Mouse (Mus musculus) liver, adult 2 months (tissue): Measurements from ENCODE around the gene Bmp2k. TPM values are rescaled to one million over a fixed set of nuclear protein-coding genes. Genes with fewer than 3 reads are reported as not detected.

ENCODE experiments used
- DNase-seq: peaks from one replicate; pipeline ENCODE4 v3.0.0-alpha.2; 2011; ENCODE audit warnings: low read depth, low spot score; ENCODE audit errors: extremely low read depth
- H3K27ac ChIP-seq: fragments of 200-500 bp; replicated peaks from 2 replicates; pipeline ENCODE4 v1.5.1; 2012; ENCODE audit warnings: low read depth, mild to moderate bottlenecking, control low read depth, inconsistent platforms, low read length; ENCODE audit not compliant: insufficient read depth
- H3K27me3 ChIP-seq: fragments of 200-500 bp; 2 replicates; pipeline ENCODE4 v1.6.1; 2012; ENCODE audit warnings: mild to moderate bottlenecking, moderate library complexity, low read length, inconsistent platforms; ENCODE audit not compliant: control insufficient read depth, insufficient read depth
- H3K36me3 ChIP-seq: fragments of 200-500 bp; 2 replicates; pipeline ENCODE4 v1.6.1; 2012; ENCODE audit warnings: low read length, inconsistent platforms; ENCODE audit not compliant: control insufficient read depth, insufficient read depth
- H3K4me1 ChIP-seq: fragments of 200-500 bp; 2 replicates; pipeline ENCODE4 v1.6.1; 2011; ENCODE audit warnings: low read length; ENCODE audit not compliant: control insufficient read depth, insufficient read depth
- H3K4me3 ChIP-seq: fragments of 200-500 bp; 2 replicates; pipeline ENCODE4 v1.5.1; 2011; ENCODE audit warnings: low read depth, mild to moderate bottlenecking, control low read depth, low read length, moderate library complexity; ENCODE audit not compliant: insufficient read depth
- H3K79me2 ChIP-seq: fragments of 200-500 bp; 2 replicates; pipeline ENCODE4 v1.6.1; 2012; ENCODE audit warnings: inconsistent platforms, mild to moderate bottlenecking, low read length, moderate library complexity; ENCODE audit not compliant: control insufficient read depth, insufficient read depth
- H3K9ac ChIP-seq: fragments of 200-500 bp; 2 replicates; pipeline ENCODE4 v1.6.1; 2012; ENCODE audit warnings: low read depth, mild to moderate bottlenecking, control low read depth, inconsistent platforms, low read length
- CTCF ChIP-seq: fragments of 200-500 bp; IDR thresholded peaks from 2 replicates; pipeline ENCODE4 v1.5.1; 2011; ENCODE audit warnings: low read depth, low read length, control low read depth
- POLR2A ChIP-seq: fragments of 200-500 bp; IDR thresholded peaks from 2 replicates; pipeline ENCODE4 v1.6.1; 2011; ENCODE audit warnings: low read length, control low read depth; ENCODE audit not compliant: insufficient read depth; ENCODE audit errors: extremely low read depth
- WGBS: fragments of 180-500 bp; shearing (Covaris S2); methylation state at CpG from one replicate; pipeline ENCODE4 v1.1.7; 2018; 5-methylcytosine and 5-hydroxymethylcytosine counted together
- polyA plus RNA-seq: library from polyadenylated mRNA; depleted of rRNA; stranded (reverse); fragments of >200 nt; gene quantifications from 2 replicates; pipeline ENCODE4 v1.2.3, GENCODE M21; 2012; rRNA removed
- total RNA-seq: library from RNA; depleted of rRNA; stranded (reverse); fragments of >200 nt; gene quantifications from 2 replicates; pipeline ENCODE4 v1.2.3, GENCODE M21; 2014; rRNA removed

Bmp2k gene
- total and polyA plus RNA-seq, 2 experiments = 2.9 to 7.1 TPM

DNA sequence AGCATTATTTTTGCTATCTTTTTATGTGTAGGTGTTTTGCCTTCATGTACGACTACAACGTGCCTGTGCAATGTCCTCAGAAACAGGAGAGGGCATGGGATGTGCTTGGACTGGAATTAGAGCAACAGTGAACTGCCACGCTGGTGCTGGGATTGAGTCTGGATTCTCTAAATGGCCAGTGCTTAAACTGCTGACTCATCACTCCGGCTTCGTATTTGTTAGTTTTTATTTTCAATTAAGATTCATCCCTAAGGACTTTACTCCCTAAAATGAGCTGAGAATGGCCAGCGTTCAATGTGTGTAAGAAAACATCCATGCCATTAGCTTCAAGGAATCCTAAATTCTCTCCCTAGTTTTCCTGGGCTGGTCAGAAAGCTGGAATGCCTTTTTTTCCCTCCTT lies 129.8 kb downstream of the Bmp2k start:
- 82% methylated on average over 6 of the region's 6 CpGs for WGBS
- no peak for DNase-seq
- H3K79me2 ChIP-seq = no peaks in the 10 kb centered on the region
- H3K4me3 ChIP-seq = no peak overlapping the region
- no peaks in the 10 kb centered on the region for H3K4me1 ChIP-seq
- H3K36me3 ChIP-seq = no peaks in the 10 kb centered on the region
- no peak overlapping the region for H3K9ac ChIP-seq
- no peaks in the 10 kb centered on the region for H3K27me3 ChIP-seq
- no peak for TF ChIP-seq CTCF
- no peak for TF ChIP-seq POLR2A
- H3K27ac ChIP-seq = no peak overlapping the region

DNA sequence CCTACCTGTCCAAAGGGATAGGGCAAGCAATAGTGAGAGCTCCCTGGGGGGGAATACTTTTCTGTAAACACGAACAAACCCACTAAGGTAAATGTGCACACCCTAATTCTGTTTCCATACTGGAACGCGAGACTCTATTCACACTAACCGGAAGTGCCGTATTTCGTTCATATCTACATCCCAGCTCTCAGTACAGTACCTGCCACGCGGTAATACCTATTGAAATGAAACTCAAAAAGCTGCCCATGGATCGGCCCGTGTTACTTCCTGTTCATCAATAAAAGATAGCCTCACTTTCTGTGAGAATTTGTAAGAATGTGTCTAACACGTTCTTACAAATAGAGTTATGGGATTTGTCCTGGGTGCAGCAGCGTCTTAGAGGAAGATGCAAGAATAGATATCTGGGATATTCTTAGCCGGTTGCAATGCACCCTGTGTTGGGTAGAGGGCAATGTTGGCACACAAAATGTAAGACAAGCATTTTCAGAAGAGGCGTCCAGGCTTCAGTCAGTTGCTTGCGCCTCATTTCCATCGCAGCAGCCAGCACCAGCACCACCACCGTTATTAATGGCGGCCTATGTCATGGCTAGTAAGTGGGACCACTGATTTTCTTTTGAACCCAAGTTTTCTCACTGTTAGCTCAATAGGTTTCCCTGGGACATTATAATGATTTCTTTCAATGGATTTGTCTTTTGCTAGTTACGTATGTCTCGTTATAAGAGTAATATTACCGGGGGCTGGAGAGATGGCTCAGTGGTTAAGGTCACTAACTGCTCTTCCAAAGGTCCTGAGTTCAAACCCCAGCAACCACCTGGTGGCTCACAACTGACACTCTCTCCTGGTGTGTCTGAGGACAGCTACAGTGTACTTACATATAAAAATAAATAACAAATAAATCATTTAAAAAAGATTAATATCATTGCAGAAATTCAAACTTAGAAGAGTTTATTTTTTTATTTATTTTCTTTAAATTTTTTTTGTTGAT lies 131.0 kb downstream of the Bmp2k start:
- WGBS = 44% methylated on average over 21 of the region's 21 CpGs
- Histone ChIP-seq H3K27ac (no peak overlapping the region), H3K4me1 (no peaks in the 10 kb centered on the region), H3K36me3 (no peaks in the 10 kb centered on the region), H3K9ac (no peak overlapping the region), H3K79me2 (no peaks in the 10 kb centered on the region), H3K4me3 (no peak overlapping the region), H3K27me3 (no peaks in the 10 kb centered on the region)
- TF ChIP-seq POLR2A (no peak), CTCF (peak; percentile 51)
- peak; percentile 57 for DNase-seq

DNA sequence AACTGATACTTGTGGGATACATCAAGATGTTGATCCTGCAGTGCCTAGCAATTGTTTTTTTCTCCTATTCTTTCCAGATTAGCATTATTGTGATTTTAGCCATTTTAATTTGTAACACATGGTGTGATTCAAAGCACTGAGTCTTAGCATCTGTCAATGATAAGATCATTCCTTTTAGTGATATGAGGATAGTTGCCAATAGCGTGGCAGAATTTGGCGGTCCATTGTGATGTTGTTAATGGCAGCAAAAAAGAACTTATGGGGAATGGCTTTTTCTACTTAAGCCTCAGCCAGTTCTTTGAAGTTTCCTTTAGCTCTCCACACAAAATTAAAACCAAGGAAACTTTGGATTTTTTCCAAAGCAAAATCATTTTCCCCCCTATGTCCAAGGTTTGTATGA lies 132.1 kb downstream of the Bmp2k start:
- H3K9ac ChIP-seq = no peak overlapping the region
- H3K79me2 ChIP-seq = no peaks in the 10 kb centered on the region
- H3K4me1 ChIP-seq = no peaks in the 10 kb centered on the region
- H3K27ac ChIP-seq = no peak overlapping the region
- H3K36me3 ChIP-seq = no peaks in the 10 kb centered on the region
- TF ChIP-seq POLR2A (no peak), CTCF (no peak)
- H3K27me3 ChIP-seq = no peaks in the 10 kb centered on the region
- H3K4me3 ChIP-seq = no peak overlapping the region
- no peak for DNase-seq
- 98% methylated on average over 2 of the region's 2 CpGs for WGBS

DNA sequence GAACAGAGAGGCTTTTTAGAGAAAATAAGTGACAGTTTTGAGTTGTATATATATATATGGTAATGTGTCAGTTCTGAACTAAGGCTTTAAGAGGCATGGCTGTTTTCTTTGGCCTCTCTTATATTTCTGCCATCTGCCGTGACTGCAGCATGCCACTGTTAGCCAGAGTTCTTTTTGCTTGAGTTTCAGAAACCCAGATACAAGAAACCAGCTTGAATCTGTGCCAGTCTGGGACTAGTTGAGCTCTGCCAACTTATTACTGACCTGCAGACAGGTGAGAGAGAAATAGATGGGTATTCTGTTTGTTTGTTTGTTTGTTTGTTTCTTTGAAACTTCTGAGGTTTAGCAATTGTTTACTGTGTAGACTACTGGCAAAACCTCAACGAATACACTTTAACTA lies 137.8 kb downstream of the Bmp2k start:
- Histone ChIP-seq H3K27ac (no peak overlapping the region), H3K4me1 (no peaks in the 10 kb centered on the region), H3K9ac (no peak overlapping the region), H3K79me2 (no peaks in the 10 kb centered on the region), H3K36me3 (no peaks in the 10 kb centered on the region), H3K27me3 (no peaks in the 10 kb centered on the region), H3K4me3 (no peak overlapping the region)
- DNase-seq = no peak
- no peak for TF ChIP-seq POLR2A
- TF ChIP-seq CTCF = no peak
- 80% methylated on average over 2 of the region's 2 CpGs for WGBS

Other genes starting within 250 kb of the Bmp2k start
- gene Anxa3, start 204.3 kb upstream of the Bmp2k start, total RNA-seq = 7.3 and 7.8 TPM in 2 replicates
- gene Anxa3, start 204.3 kb upstream of the Bmp2k start, polyA plus RNA-seq = 1.5 and 1.7 TPM in 2 replicates
- 7.9 and 8.1 TPM in 2 replicates for gene Paqr3, start 113.9 kb downstream of the Bmp2k start, total RNA-seq
- gene Paqr3, start 113.9 kb downstream of the Bmp2k start, polyA plus RNA-seq = 7.9 and 10.5 TPM in 2 replicates